Mouse (Mus musculus) spleen, adult 18-20 months (tissue): ENCODE results near the gene Angpt4.
A peak's percentile ranks its signal among the peaks of the same experiment; 100 is the strongest.

Source experiments
- DNase-seq, 2 experiments: peaks; one replicate each; pipeline ENCODE4 v3.0.0; 2022; ENCODE audit warnings: mixed read lengths in 2 of 2

Gene Angpt4

GRCm38 (mm10) chr2:151963319-151963718 lies 52.3 kb downstream of the Angpt4 start:
- DNase-seq = no peak

GRCm38 (mm10) chr2:151964052-151964451 lies 53.0 kb downstream of the Angpt4 start:
- DNase-seq = no peak

GRCm38 (mm10) chr2:151967176-151967750 lies 56.3 kb downstream of the Angpt4 start:
- DNase-seq = no peak

GRCm38 (mm10) chr2:151967792-151968191 lies 56.8 kb downstream of the Angpt4 start:
- no peak for DNase-seq

GRCm38 (mm10) chr2:151968451-151968850 lies 57.4 kb downstream of the Angpt4 start:
- DNase-seq = no peak

GRCm38 (mm10) chr2:151968986-151969385 lies 58.0 kb downstream of the Angpt4 start:
- DNase-seq = no peak

GRCm38 (mm10) chr2:151969396-151969795 lies 58.4 kb downstream of the Angpt4 start:
- DNase-seq = no peak

- peak; percentile 56 to 61 for DNase-seq
Observed at GRCm38 (mm10) chr2:151970191-151971172, 59.5 kb downstream of the Angpt4 start.

- DNase-seq = no peak
Observed at GRCm38 (mm10) chr2:151971748-151972147, 60.7 kb downstream of the Angpt4 start.

- peak in 1 of 2 experiments; percentile 27 for DNase-seq
Observed at GRCm38 (mm10) chr2:151972880-151973594, 62.0 kb downstream of the Angpt4 start.

- DNase-seq = peak in 1 of 2 experiments; percentile 24
Observed at GRCm38 (mm10) chr2:151973595-151974562, 62.9 kb downstream of the Angpt4 start.

- no peak for DNase-seq
Observed at GRCm38 (mm10) chr2:151975295-151975694, 64.3 kb downstream of the Angpt4 start.

GRCm38 (mm10) chr2:151976067-151976466 lies 65.1 kb downstream of the Angpt4 start:
- DNase-seq = no peak

GRCm38 (mm10) chr2:151977689-151978440 lies 66.9 kb downstream of the Angpt4 start:
- no peak for DNase-seq

GRCm38 (mm10) chr2:151978494-151978893 lies 67.5 kb downstream of the Angpt4 start:
- no peak for DNase-seq

GRCm38 (mm10) chr2:151979470-151980354 lies 68.7 kb downstream of the Angpt4 start, which contains the start of gene Fam110a:
TSS of gene Fam110a (minus strand) at chr2:151980219.
- peak; percentile 72 to 81 for DNase-seq

GRCm38 (mm10) chr2:151980355-151980693 lies 69.3 kb downstream of the Angpt4 start:
- no peak for DNase-seq

GRCm38 (mm10) chr2:151981268-151981667 lies 70.3 kb downstream of the Angpt4 start:
- no peak for DNase-seq

GRCm38 (mm10) chr2:151982476-151982875 lies 71.5 kb downstream of the Angpt4 start:
- DNase-seq = no peak

- no peak for DNase-seq
Observed at GRCm38 (mm10) chr2:151984019-151984418, 73.0 kb downstream of the Angpt4 start.
